Mouse (Mus musculus): ENCODE data around the gene Gab2. TPM values are rescaled to one million over a fixed set of nuclear protein-coding genes. Genes with fewer than 3 reads are reported as not detected.

Gene Gab2
- polyA plus RNA-seq, 1 experiment: 6.2 TPM

GRCm38 (mm10) chr7:97327376-97327775 lies 246.0 kb downstream of the Gab2 start:
- 98% methylated on average over 4 of the region's 4 CpGs for WGBS
- H3K4me3 ChIP-seq (ENCODE audit: control insufficient read depth, insufficient read depth, low read length): no peak overlapping the region
- H3K27me3 ChIP-seq (ENCODE audit: control insufficient read depth, insufficient read depth, low read length): peaks cover 3% of the 10 kb centered on the region; the same call in 1 of the 2 replicates
- no peak overlapping the region for H3K27ac ChIP-seq (ENCODE audit: control insufficient read depth, insufficient read depth, low read length)
- H3K4me1 ChIP-seq (replicated peaks; ENCODE audit: control insufficient read depth, insufficient read depth, low read length): peaks cover 10% of the 10 kb centered on the region
- DNase-seq: no peak
- H3K36me3 ChIP-seq (ENCODE audit: control insufficient read depth, insufficient read depth, low read length): no peaks in the 10 kb centered on the region
- no peak for TF ChIP-seq POLR2A (IDR thresholded peaks at IDR 0.05; ENCODE audit: control insufficient read depth, extremely low read depth, insufficient read depth, low read length, poor library complexity)
- TF ChIP-seq CTCF (IDR thresholded peaks at IDR 0.05; ENCODE audit: borderline replicate concordance, control insufficient read depth, extremely low read depth, insufficient read depth, low read length, poor library complexity): no peak

GRCm38 (mm10) chr7:97328891-97329588 lies 247.7 kb downstream of the Gab2 start:
- H3K27me3 ChIP-seq (ENCODE audit: control insufficient read depth, insufficient read depth, low read length): peaks cover 3% of the 10 kb centered on the region; the same call in 1 of the 2 replicates
- DNase-seq: no peak
- WGBS: 89% methylated on average over 13 of the region's 13 CpGs

GRCm38 (mm10) chr7:97329676-97330075 lies 248.3 kb downstream of the Gab2 start:
- Histone ChIP-seq H3K36me3 (ENCODE audit: control insufficient read depth, insufficient read depth, low read length) (no peaks in the 10 kb centered on the region), H3K27ac (ENCODE audit: control insufficient read depth, insufficient read depth, low read length) (no peak overlapping the region), H3K4me1 (replicated peaks; ENCODE audit: control insufficient read depth, insufficient read depth, low read length) (peaks cover 21% of the 10 kb centered on the region), H3K4me3 (ENCODE audit: control insufficient read depth, insufficient read depth, low read length) (no peak overlapping the region), H3K27me3 (ENCODE audit: control insufficient read depth, insufficient read depth, low read length) (peaks cover 3% of the 10 kb centered on the region; the same call in 1 of the 2 replicates)
- DNase-seq: no peak
- TF ChIP-seq POLR2A (IDR thresholded peaks at IDR 0.05; ENCODE audit: control insufficient read depth, extremely low read depth, insufficient read depth, low read length, poor library complexity) (no peak), CTCF (IDR thresholded peaks at IDR 0.05; ENCODE audit: borderline replicate concordance, control insufficient read depth, extremely low read depth, insufficient read depth, low read length, poor library complexity) (no peak)
- WGBS: 92% methylated on average over 3 of the region's 3 CpGs

More at GRCm38 (mm10) chr7:97328891-97329588, 247.7 kb downstream of the Gab2 start:
- no peaks in the 10 kb centered on the region for H3K36me3 ChIP-seq (ENCODE audit: control insufficient read depth, insufficient read depth, low read length)
- H3K27ac ChIP-seq (ENCODE audit: control insufficient read depth, insufficient read depth, low read length): no peak overlapping the region
- TF ChIP-seq CTCF (IDR thresholded peaks at IDR 0.05; ENCODE audit: borderline replicate concordance, control insufficient read depth, extremely low read depth, insufficient read depth, low read length, poor library complexity): no peak
- no peak for TF ChIP-seq POLR2A (IDR thresholded peaks at IDR 0.05; ENCODE audit: control insufficient read depth, extremely low read depth, insufficient read depth, low read length, poor library complexity)
- H3K4me3 ChIP-seq (ENCODE audit: control insufficient read depth, insufficient read depth, low read length): no peak overlapping the region
- H3K4me1 ChIP-seq (replicated peaks; ENCODE audit: control insufficient read depth, insufficient read depth, low read length): peaks cover 21% of the 10 kb centered on the region

- Histone ChIP-seq H3K36me3 (ENCODE audit: control insufficient read depth, insufficient read depth, low read length) (no peaks in the 10 kb centered on the region), H3K4me1 (replicated peaks; ENCODE audit: control insufficient read depth, insufficient read depth, low read length) (peaks cover 21% of the 10 kb centered on the region), H3K4me3 (ENCODE audit: control insufficient read depth, insufficient read depth, low read length) (peak overlapping the region; percentile 60), H3K27me3 (ENCODE audit: control insufficient read depth, insufficient read depth, low read length) (no peaks in the 10 kb centered on the region), H3K27ac (ENCODE audit: control insufficient read depth, insufficient read depth, low read length) (no peak overlapping the region)
- TF ChIP-seq CTCF (IDR thresholded peaks at IDR 0.05; ENCODE audit: borderline replicate concordance, control insufficient read depth, extremely low read depth, insufficient read depth, low read length, poor library complexity) (no peak), POLR2A (IDR thresholded peaks at IDR 0.05; ENCODE audit: control insufficient read depth, extremely low read depth, insufficient read depth, low read length, poor library complexity) (no peak)
- DNase-seq: peak; percentile 18
- WGBS: 74% methylated on average over 11 of the region's 11 CpGs
Measured at GRCm38 (mm10) chr7:97330931-97331645, 249.7 kb downstream of the Gab2 start.

GRCm38 (mm10) chr7:97331726-97332666 lies 250.6 kb downstream of the Gab2 start, which contains the start of the genes Usp35 and Kctd21:
Gene Usp35, minus strand, starts transcription at chr7:97332020.
Gene Kctd21, plus strand, starts transcription at chr7:97332327.
- 2% methylated on average over 66 of the region's 68 CpGs for WGBS
- TF ChIP-seq CTCF (IDR thresholded peaks at IDR 0.05; ENCODE audit: borderline replicate concordance, control insufficient read depth, extremely low read depth, insufficient read depth, low read length, poor library complexity) (peak; percentile 36; the same call in 1 of the 2 replicates), POLR2A (IDR thresholded peaks at IDR 0.05; ENCODE audit: control insufficient read depth, extremely low read depth, insufficient read depth, low read length, poor library complexity) (peak; percentile 20; the same call in 1 of the 2 replicates)
- Histone ChIP-seq H3K27me3 (ENCODE audit: control insufficient read depth, insufficient read depth, low read length) (no peaks in the 10 kb centered on the region), H3K4me1 (replicated peaks; ENCODE audit: control insufficient read depth, insufficient read depth, low read length) (peaks cover 21% of the 10 kb centered on the region), H3K4me3 (ENCODE audit: control insufficient read depth, insufficient read depth, low read length) (peak within 1 kb of the TSS; percentile 89), H3K27ac (ENCODE audit: control insufficient read depth, insufficient read depth, low read length) (peak within 1 kb of the TSS; percentile 13; the same call in 1 of the 2 replicates), H3K36me3 (ENCODE audit: control insufficient read depth, insufficient read depth, low read length) (no peaks in the 10 kb centered on the region)
- peak; percentile 96 for DNase-seq
